Mouse (Mus musculus) lung, postnatal 0 days (tissue): ENCODE measurements around the gene Grid2. TPM values are rescaled to one million over a fixed set of nuclear protein-coding genes. Genes with fewer than 3 reads are reported as not detected.
A peak's percentile ranks its signal among the peaks of the same experiment; 100 is the strongest.

Experiments used
- ATAC-seq: fragments of 200-750 bp; cut with Nextera tagmentation; 2 replicates; pipeline ENCODE4 v1.8.0; 2017; ENCODE audit warnings: moderate library complexity
- DNase-seq: peaks from one replicate; pipeline ENCODE4 v3.0.0-alpha.2; 2016; ENCODE audit warnings: low spot score
- H3K27ac ChIP-seq: fragments of 300-500 bp; sonication (generic); 2 replicates; pipeline ENCODE4 v1.5.1; 2014; ENCODE audit warnings: antibody characterized with exemption, mild to moderate bottlenecking, low read length, mixed read lengths
- H3K27me3 ChIP-seq: fragments of 300-500 bp; sonication (generic); replicated peaks from 2 replicates; pipeline ENCODE4 v1.6.1; 2014; ENCODE audit warnings: low read length, mixed read lengths; ENCODE audit not compliant: insufficient read depth
- H3K36me3 ChIP-seq: fragments of 300-500 bp; sonication (generic); 2 replicates; pipeline ENCODE4 v1.6.1; 2014; ENCODE audit warnings: low read length, mixed read lengths; ENCODE audit not compliant: insufficient read depth
- H3K4me1 ChIP-seq: fragments of 300-500 bp; sonication (generic); 2 replicates; pipeline ENCODE4 v1.6.1; 2014; ENCODE audit warnings: antibody characterized with exemption, low read depth, low read length, mixed read lengths; ENCODE audit not compliant: insufficient read depth
- H3K4me2 ChIP-seq: fragments of 300-500 bp; sonication (generic); replicated peaks from 2 replicates; pipeline ENCODE4 v1.6.1; 2014; ENCODE audit warnings: low read depth, mild to moderate bottlenecking, low read length, moderate library complexity, mixed read lengths
- H3K4me3 ChIP-seq: fragments of 300-500 bp; sonication (generic); 2 replicates; pipeline ENCODE4 v1.5.1; 2014; ENCODE audit warnings: low read depth, low read length
- H3K9ac ChIP-seq: fragments of 300-500 bp; sonication (generic); replicated peaks from 2 replicates; pipeline ENCODE4 v1.6.1; 2014; ENCODE audit warnings: low read depth, mild to moderate bottlenecking
- H3K9me3 ChIP-seq: fragments of 300-500 bp; sonication (generic); 2 replicates; pipeline ENCODE4 v1.6.1; 2016; ENCODE audit warnings: low read length, mixed read lengths
- CTCF ChIP-seq: IDR thresholded peaks from 2 replicates; pipeline ENCODE4 v1.5.1; 2016; ENCODE audit warnings: antibody characterized with exemption, mild to moderate bottlenecking
- EP300 ChIP-seq: IDR thresholded peaks from 2 replicates; pipeline ENCODE4 v1.6.1; 2016; ENCODE audit warnings: antibody characterized with exemption, mild to moderate bottlenecking, control low read depth
- WGBS: fragments of 180-500 bp; shearing (Covaris S2); extraction: QIAGEN DNeasy Blood & Tissue Kit; methylation state at CpG from one replicate; pipeline ENCODE4 v1.1.7; 2014; 5-methylcytosine and 5-hydroxymethylcytosine counted together
- polyA plus RNA-seq: library from polyadenylated mRNA; unstranded; fragments of >200 nt; fragmentation: Nextera tagmentation; extraction: Ambion mirVana; gene quantifications from 2 replicates; pipeline ENCODE4 v1.2.1, GENCODE M21; 2015

Gene Grid2
- polyA plus RNA-seq, 1 experiment from 2014 or later, result 0.45 TPM

DNA sequence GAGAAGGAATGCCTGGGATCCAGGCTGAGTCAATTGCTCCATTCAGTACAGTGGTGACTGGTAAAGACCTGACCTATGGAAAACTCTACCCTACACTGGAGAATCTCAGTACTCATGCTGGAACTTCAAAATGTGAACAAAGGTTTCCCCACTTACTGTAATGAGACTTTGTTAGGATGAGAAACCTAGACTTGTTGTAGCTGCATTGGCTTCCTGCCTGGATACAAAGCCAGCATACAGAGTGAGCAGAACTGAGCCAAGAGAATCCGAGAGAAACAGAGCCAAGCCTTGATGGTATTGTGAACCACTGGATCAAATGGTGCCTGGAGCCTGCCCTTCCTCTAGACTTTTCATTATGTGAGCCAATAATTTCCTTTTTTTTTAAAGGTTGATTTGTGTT is 28.7 kb downstream of the Grid2 start:
- DNase-seq (no peak), ATAC-seq (no peak)
- no peak overlapping the region for H3K27ac ChIP-seq
- H3K36me3 ChIP-seq, result no peaks in the 10 kb centered on the region
- H3K4me2 ChIP-seq, result no peak overlapping the region
- no peak overlapping the region for H3K4me3 ChIP-seq
- no peaks in the 10 kb centered on the region for H3K9me3 ChIP-seq
- WGBS, result 52% methylated on average over 1 of the region's 1 CpGs
- TF ChIP-seq EP300, result no peak
- TF ChIP-seq CTCF, result no peak
- no peak overlapping the region for H3K9ac ChIP-seq
- no peaks in the 10 kb centered on the region for H3K27me3 ChIP-seq
- no peaks in the 10 kb centered on the region for H3K4me1 ChIP-seq

DNA sequence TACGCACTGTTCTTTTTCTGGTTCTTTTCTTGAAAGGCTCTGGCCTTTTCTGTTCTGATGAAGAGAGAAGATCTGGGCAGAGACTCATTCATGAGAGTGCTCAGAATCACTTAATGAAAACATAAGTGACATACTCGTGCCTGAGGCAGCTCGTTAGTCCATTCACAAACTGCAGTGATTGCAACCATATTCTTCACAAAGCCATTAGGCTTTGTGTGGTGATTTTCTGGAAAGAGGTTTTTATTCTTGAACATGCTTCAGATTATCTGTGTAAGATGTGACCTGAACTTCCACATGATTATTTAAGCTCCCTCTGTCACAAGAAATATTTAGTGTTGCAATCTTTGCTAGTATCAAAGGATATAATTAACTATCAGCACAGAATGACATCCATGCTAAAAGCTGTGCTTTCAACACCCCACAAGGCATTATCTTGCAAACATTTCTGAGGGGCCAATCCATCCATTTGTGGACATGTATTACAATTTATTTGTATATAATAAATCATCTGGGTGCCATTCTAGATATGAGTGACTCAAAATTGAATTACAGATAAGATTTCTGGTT is 86.8 kb downstream of the Grid2 start:
- H3K4me1 ChIP-seq, result no peaks in the 10 kb centered on the region
- no peak overlapping the region for H3K9ac ChIP-seq
- no peak overlapping the region for H3K4me3 ChIP-seq
- TF ChIP-seq EP300 (peak; percentile 33; the same call in 1 of the 2 replicates), CTCF (no peak)
- H3K36me3 ChIP-seq, result no peaks in the 10 kb centered on the region
- no peaks in the 10 kb centered on the region for H3K27me3 ChIP-seq
- peak; percentile 87 for DNase-seq
- ATAC-seq, result peak; percentile 93
- WGBS, result 33% methylated on average over 3 of the region's 3 CpGs
- H3K27ac ChIP-seq, result no peak overlapping the region
- no peak overlapping the region for H3K4me2 ChIP-seq
- no peaks in the 10 kb centered on the region for H3K9me3 ChIP-seq

DNA sequence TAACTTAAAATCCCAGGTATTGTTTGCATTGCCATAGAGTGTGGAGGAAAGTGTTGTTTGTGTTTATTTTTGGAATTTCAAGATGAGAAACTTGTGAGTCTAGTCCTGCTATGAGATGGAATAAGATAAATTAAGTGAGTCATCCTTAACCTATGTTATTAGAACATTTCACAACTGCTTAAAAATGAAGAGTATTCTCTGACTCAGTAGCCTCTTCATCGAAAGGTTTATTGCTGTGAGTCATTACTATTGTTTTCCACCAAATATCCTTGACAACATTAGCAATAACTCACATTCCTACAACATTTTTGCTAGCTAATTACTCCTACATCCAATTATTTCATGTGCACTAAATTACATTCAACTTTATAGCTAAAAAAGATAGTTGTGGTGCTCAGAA is 91.3 kb downstream of the Grid2 start:
- no peaks in the 10 kb centered on the region for H3K27me3 ChIP-seq
- DNase-seq, result no peak
- 68% methylated on average over 1 of the region's 1 CpGs for WGBS
- TF ChIP-seq CTCF, result no peak
- no peak for TF ChIP-seq EP300
- H3K4me2 ChIP-seq, result no peak overlapping the region
- ATAC-seq, result no peak
- H3K36me3 ChIP-seq, result no peaks in the 10 kb centered on the region
- no peaks in the 10 kb centered on the region for H3K9me3 ChIP-seq
- H3K4me3 ChIP-seq, result no peak overlapping the region
- no peaks in the 10 kb centered on the region for H3K4me1 ChIP-seq
- H3K27ac ChIP-seq, result no peak overlapping the region
- no peak overlapping the region for H3K9ac ChIP-seq

DNA sequence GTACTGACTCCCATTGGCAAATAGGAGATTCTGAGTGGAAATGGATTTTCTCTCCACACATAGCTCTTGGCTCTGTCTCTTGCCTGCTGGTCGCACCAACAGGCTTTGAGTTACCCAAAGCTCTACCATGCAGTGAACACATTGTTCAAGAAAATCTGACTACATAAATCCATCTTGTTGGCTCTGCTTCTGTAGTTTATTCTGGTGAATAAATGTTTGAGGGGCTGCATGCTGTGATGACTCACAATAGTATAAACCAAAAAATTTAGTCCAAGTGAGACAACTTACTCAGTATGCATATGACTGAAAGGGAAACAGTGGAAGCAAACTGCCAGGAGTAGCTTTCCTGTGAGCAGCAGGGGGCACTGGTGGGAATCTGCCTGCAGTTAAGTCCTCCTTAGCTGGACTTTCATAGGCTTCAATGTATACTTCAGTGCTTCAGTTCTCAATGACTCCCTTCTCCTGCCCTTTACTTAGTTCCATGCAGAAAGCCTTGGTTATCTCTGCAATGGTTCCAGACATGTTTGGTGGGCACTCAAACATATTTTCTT is 125.5 kb downstream of the Grid2 start:
- 71% methylated on average over 1 of the region's 1 CpGs for WGBS
- Histone ChIP-seq H3K27ac (no peak overlapping the region), H3K27me3 (no peaks in the 10 kb centered on the region), H3K4me2 (no peak overlapping the region), H3K9ac (no peak overlapping the region), H3K36me3 (no peaks in the 10 kb centered on the region), H3K9me3 (no peaks in the 10 kb centered on the region), H3K4me3 (no peak overlapping the region), H3K4me1 (no peaks in the 10 kb centered on the region)
- DNase-seq (no peak), ATAC-seq (no peak)
- TF ChIP-seq EP300, result no peak
- TF ChIP-seq CTCF, result peak; percentile 50

DNA sequence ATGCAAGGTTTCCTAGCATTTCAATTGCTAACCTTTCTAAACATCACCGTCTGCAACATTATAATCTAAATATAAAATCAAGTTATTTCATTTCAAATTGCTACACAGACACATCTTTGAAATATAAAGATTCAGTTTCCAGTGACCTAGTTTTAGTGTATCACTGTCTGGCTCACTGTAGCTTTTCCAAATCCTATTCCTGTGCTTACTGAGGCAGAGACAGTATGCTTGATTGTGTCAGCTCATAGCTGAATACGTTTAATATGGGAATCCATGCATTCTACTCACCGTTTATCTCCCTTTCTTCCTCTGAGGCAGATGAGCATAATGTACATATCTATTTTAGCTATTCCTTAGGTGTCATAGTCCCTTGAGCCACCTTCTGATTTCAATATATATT is 146.0 kb downstream of the Grid2 start:
- Histone ChIP-seq H3K4me1 (no peaks in the 10 kb centered on the region), H3K9me3 (no peaks in the 10 kb centered on the region), H3K27ac (no peak overlapping the region), H3K9ac (no peak overlapping the region), H3K4me2 (no peak overlapping the region), H3K36me3 (no peaks in the 10 kb centered on the region), H3K4me3 (no peak overlapping the region), H3K27me3 (no peaks in the 10 kb centered on the region)
- no peak for ATAC-seq
- no peak for TF ChIP-seq CTCF
- TF ChIP-seq EP300, result no peak
- DNase-seq, result no peak
- WGBS, result 72% methylated on average over 3 of the region's 3 CpGs

DNA sequence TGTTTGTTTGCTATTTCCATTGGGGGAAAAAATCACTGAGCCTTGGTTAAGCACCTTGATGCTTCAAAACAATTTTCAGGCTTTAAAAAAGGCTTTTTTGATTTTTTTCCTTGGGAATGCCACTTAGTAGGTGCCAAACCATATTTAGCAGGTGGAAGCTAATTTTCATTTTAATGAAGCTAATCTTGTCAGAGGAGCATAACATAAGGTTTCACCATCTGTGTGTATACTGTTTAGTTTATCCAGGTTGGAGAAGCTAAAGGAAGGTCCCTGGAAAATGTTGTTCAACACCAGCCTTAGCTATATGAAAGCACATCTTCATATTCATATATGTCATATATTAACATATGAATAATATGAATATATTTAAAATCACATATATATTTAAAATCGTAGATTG is 161.9 kb downstream of the Grid2 start:
- H3K27me3 ChIP-seq, result no peaks in the 10 kb centered on the region
- no peak for DNase-seq
- H3K4me3 ChIP-seq, result no peak overlapping the region
- no peak overlapping the region for H3K9ac ChIP-seq
- no peak for ATAC-seq
- H3K27ac ChIP-seq, result no peak overlapping the region
- TF ChIP-seq EP300 (no peak), CTCF (no peak)
- no peaks in the 10 kb centered on the region for H3K9me3 ChIP-seq
- no peaks in the 10 kb centered on the region for H3K4me1 ChIP-seq
- WGBS, result 81% methylated on average over 1 of the region's 1 CpGs
- no peak overlapping the region for H3K4me2 ChIP-seq
- H3K36me3 ChIP-seq, result no peaks in the 10 kb centered on the region
